Mouse (Mus musculus) T-helper 17 cell (primary cell): ENCODE data around the gene Ski.

Source experiments
- in situ Hi-C, 2 experiments: fragments of 300-600 bp; cut with MboI, MseI; formaldehyde crosslinking; loops; 1 replicate in 1 of 2; 2 replicates in 1 of 2; pipeline ENCODE4 v1.15.1; 2025; ENCODE audit warnings: high pct_unique_total_duplicates in 2 of 2

Gene Ski

GRCm38 (mm10) chr4:155215773-155216630 is 6.4 kb downstream of the Ski start:
- in situ Hi-C loops = loop anchor here (5.0 to 25.0 kb wide), 2 partner anchors 39 to 796 kb away; partner anchors contain the start of gene Tnfrsf4 (in 1 of the 2)

GRCm38 (mm10) chr4:155215203-155215602 is 7.2 kb downstream of the Ski start:
- in situ Hi-C loops = loop anchor here (5.0 to 25.0 kb wide), 2 partner anchors 38 to 797 kb away; partner anchors contain the start of gene Tnfrsf4 (in 1 of the 2)

- in situ Hi-C loops = loop anchor here (5.0 to 25.0 kb wide), 2 partner anchors 37 to 798 kb away; partner anchors contain the start of gene Tnfrsf4 (in 1 of the 2)
These were observed 7.6 kb downstream of the Ski start for GRCm38 (mm10) chr4:155214793-155215192.

GRCm38 (mm10) chr4:155214188-155214587 is 8.2 kb downstream of the Ski start:
- in situ Hi-C loops = loop anchor here in 1 of 2 experiments (25.0 kb wide), 1 partner anchor 798 kb away; the partner anchor contains the start of gene Tnfrsf4

GRCm38 (mm10) chr4:155213752-155214054 is 8.7 kb downstream of the Ski start:
- in situ Hi-C loops = loop anchor here in 1 of 2 experiments (25.0 kb wide), 1 partner anchor 799 kb away; the partner anchor contains the start of gene Tnfrsf4

- in situ Hi-C loops = loop anchor here in 1 of 2 experiments (25.0 kb wide), 1 partner anchor 799 kb away; the partner anchor contains the start of gene Tnfrsf4
These were observed 9.2 kb downstream of the Ski start for GRCm38 (mm10) chr4:155213052-155213751.

GRCm38 (mm10) chr4:155209494-155209893 is 12.9 kb downstream of the Ski start:
- in situ Hi-C loops = loop anchor here in 1 of 2 experiments (25.0 kb wide), 1 partner anchor 803 kb away; the partner anchor contains the start of gene Tnfrsf4

- in situ Hi-C loops = loop anchor here in 1 of 2 experiments (25.0 kb wide), 1 partner anchor 803 kb away; the partner anchor contains the start of gene Tnfrsf4
These were observed 13.3 kb downstream of the Ski start for GRCm38 (mm10) chr4:155209079-155209478.

- in situ Hi-C loops = loop anchor here in 1 of 2 experiments (25.0 kb wide), 1 partner anchor 804 kb away; the partner anchor contains the start of gene Tnfrsf4
These were observed 13.8 kb downstream of the Ski start for GRCm38 (mm10) chr4:155208613-155209012.

GRCm38 (mm10) chr4:155207841-155208240 is 14.6 kb downstream of the Ski start:
- in situ Hi-C loops = loop anchor here in 1 of 2 experiments (25.0 kb wide), 1 partner anchor 804 kb away; the partner anchor contains the start of gene Tnfrsf4

- in situ Hi-C loops = loop anchor here in 1 of 2 experiments (25.0 kb wide), 1 partner anchor 806 kb away; the partner anchor contains the start of gene Tnfrsf4
These were observed 15.9 kb downstream of the Ski start for GRCm38 (mm10) chr4:155206498-155206897.

- in situ Hi-C loops = loop anchor here in 1 of 2 experiments (25.0 kb wide), 1 partner anchor 806 kb away; the partner anchor contains the start of gene Tnfrsf4
These were observed 16.5 kb downstream of the Ski start for GRCm38 (mm10) chr4:155205919-155206318.

- in situ Hi-C loops = loop anchor here in 1 of 2 experiments (25.0 kb wide), 1 partner anchor 811 kb away; the partner anchor contains the start of gene Tnfrsf4
These were observed 20.6 kb downstream of the Ski start for GRCm38 (mm10) chr4:155201764-155202163.

- in situ Hi-C loops = loop anchor here in 1 of 2 experiments (25.0 kb wide), 1 partner anchor 811 kb away; the partner anchor contains the start of gene Tnfrsf4
These were observed 21.5 kb downstream of the Ski start for GRCm38 (mm10) chr4:155200861-155201390.

- in situ Hi-C loops = loop anchor here in 1 of 2 experiments (5.0 kb wide), 1 partner anchor 50 kb away; the partner anchor contains the start of gene Faap20
These were observed 24.7 kb downstream of the Ski start for GRCm38 (mm10) chr4:155197726-155198125.

GRCm38 (mm10) chr4:155195204-155195603 is 27.2 kb downstream of the Ski start:
- in situ Hi-C loops = loop anchor here in 1 of 2 experiments (5.0 kb wide), 1 partner anchor 52 kb away; the partner anchor contains the start of gene Faap20

GRCm38 (mm10) chr4:155190275-155190674 is 32.1 kb downstream of the Ski start:
- in situ Hi-C loops = no loop called here

GRCm38 (mm10) chr4:155189711-155190139 is 32.7 kb downstream of the Ski start:
- in situ Hi-C loops = no loop called here

- in situ Hi-C loops = no loop called here
These were observed 33.6 kb downstream of the Ski start for GRCm38 (mm10) chr4:155188803-155189202.

- in situ Hi-C loops = no loop called here
These were observed 34.1 kb downstream of the Ski start for GRCm38 (mm10) chr4:155188341-155188740.
